Mouse (Mus musculus) CD4-positive, CD25-positive, alpha-beta regulatory T cell, adult 2 months (primary cell): ENCODE results near the gene Arf6.
"Not testable (repeated sequence)": the region's sequence is repeated elsewhere in the genome, so short reads cannot be mapped to it uniquely, and the experiment has no call there.

ENCODE experiments used
- DNase-seq: peaks from one replicate; pipeline ENCODE4 v3.0.0-alpha.2; 2012; ENCODE audit warnings: low read depth, low spot score

Arf6 gene

GRCm38 (mm10) chr12:69371854-69372671 lies at the start of gene Arf6, which contains the start of gene Gm9887:
Gene Arf6, plus strand, starts transcription at chr12:69372150.
Gene Gm9887, minus strand, starts transcription at chr12:69372458.
- peak; percentile 100 for DNase-seq

- DNase-seq = no peak
Measured at GRCm38 (mm10) chr12:69331187-69331586, 40.8 kb upstream of the Arf6 start.

- no peak for DNase-seq
Measured at GRCm38 (mm10) chr12:69332147-69332546, 39.8 kb upstream of the Arf6 start.

- peak; percentile 79 for DNase-seq
Measured at GRCm38 (mm10) chr12:69333547-69333946, 38.4 kb upstream of the Arf6 start.

- no peak for DNase-seq
Measured at GRCm38 (mm10) chr12:69349928-69350327, 22.0 kb upstream of the Arf6 start.

GRCm38 (mm10) chr12:69351685-69352084 lies 20.3 kb upstream of the Arf6 start:
- peak; percentile 66 for DNase-seq

GRCm38 (mm10) chr12:69356546-69357299 lies 15.2 kb upstream of the Arf6 start, which contains the start of gene Nemf:
Gene Nemf, minus strand, starts transcription at chr12:69357165.
- DNase-seq = peak; percentile 90

GRCm38 (mm10) chr12:69357300-69357646 lies 14.7 kb upstream of the Arf6 start:
- no peak for DNase-seq

- DNase-seq = peak; percentile 86
Measured at GRCm38 (mm10) chr12:69360655-69360996, 11.3 kb upstream of the Arf6 start.

GRCm38 (mm10) chr12:69360997-69361899 lies 10.7 kb upstream of the Arf6 start:
- peak; percentile 99 for DNase-seq

GRCm38 (mm10) chr12:69361919-69362318 lies 10.0 kb upstream of the Arf6 start:
- no peak for DNase-seq

- DNase-seq = no peak
Measured at GRCm38 (mm10) chr12:69362388-69362787, 9.6 kb upstream of the Arf6 start.

- DNase-seq = not testable (repeated sequence)
Measured at GRCm38 (mm10) chr12:69363110-69363509, 8.8 kb upstream of the Arf6 start.

GRCm38 (mm10) chr12:69363899-69364762 lies 7.8 kb upstream of the Arf6 start:
- DNase-seq = peak; percentile 87

GRCm38 (mm10) chr12:69365757-69366156 lies 6.2 kb upstream of the Arf6 start:
- no peak for DNase-seq

GRCm38 (mm10) chr12:69366424-69366823 lies 5.5 kb upstream of the Arf6 start:
- peak; percentile 67 for DNase-seq

GRCm38 (mm10) chr12:69367557-69367956 lies 4.4 kb upstream of the Arf6 start:
- no peak for DNase-seq

GRCm38 (mm10) chr12:69370936-69371335 lies 1.0 kb upstream of the Arf6 start:
- no peak for DNase-seq

- peak; percentile 89 for DNase-seq
Measured at GRCm38 (mm10) chr12:69371421-69371853, 513 bp upstream of the Arf6 start.

- DNase-seq = no peak
Measured at GRCm38 (mm10) chr12:69372731-69373331, 881 bp downstream of the Arf6 start.
